Mouse (Mus musculus) heart, embryonic 11.5 days (tissue): ENCODE results near the gene Prss27. TPM values are rescaled to one million over a fixed set of nuclear protein-coding genes. Genes with fewer than 3 reads are reported as not detected.

Source experiments
- ATAC-seq: fragments of 200-750 bp; cut with Nextera tagmentation; replicated peaks from 2 replicates; pipeline ENCODE4 v1.8.0; 2017; ENCODE audit warnings: moderate library complexity; ENCODE audit not compliant: insufficient number of reproducible peaks, low FRiP score, low TSS enrichment
- H3K27ac ChIP-seq: fragments of 300-500 bp; sonication (generic); 2 replicates; pipeline ENCODE4 v1.5.1; 2014; ENCODE audit warnings: mild to moderate bottlenecking, low read depth, low read length
- H3K27me3 ChIP-seq: fragments of 300-500 bp; sonication (generic); 2 replicates; pipeline ENCODE4 v1.6.1; 2014; ENCODE audit warnings: mild to moderate bottlenecking, low read length, mixed read lengths; ENCODE audit not compliant: control insufficient read depth, insufficient read depth
- H3K36me3 ChIP-seq: fragments of 300-500 bp; sonication (generic); 2 replicates; pipeline ENCODE4 v1.6.1; 2014; ENCODE audit warnings: mild to moderate bottlenecking, low read length, moderate library complexity, mixed read lengths; ENCODE audit not compliant: control insufficient read depth, insufficient read depth
- H3K4me1 ChIP-seq: fragments of 300-500 bp; sonication (generic); 2 replicates; pipeline ENCODE4 v1.6.1; 2014; ENCODE audit warnings: low read length; ENCODE audit not compliant: control insufficient read depth, insufficient read depth
- H3K4me2 ChIP-seq: fragments of 300-500 bp; sonication (generic); 2 replicates; pipeline ENCODE4 v1.6.1; 2014; ENCODE audit warnings: mild to moderate bottlenecking, moderate library complexity
- H3K4me3 ChIP-seq: fragments of 300-500 bp; sonication (generic); 2 replicates; pipeline ENCODE4 v1.5.1; 2014; ENCODE audit warnings: low read depth, low read length
- H3K9ac ChIP-seq: fragments of 300-500 bp; sonication (generic); 2 replicates; pipeline ENCODE4 v1.6.1; 2014; ENCODE audit warnings: mild to moderate bottlenecking, low read depth, low read length, moderate library complexity
- H3K9me3 ChIP-seq: fragments of 300-500 bp; sonication (generic); replicated peaks from 2 replicates; pipeline ENCODE4 v1.6.1; 2016; ENCODE audit warnings: low read length; ENCODE audit not compliant: control insufficient read depth
- WGBS: fragments of 180-500 bp; shearing (Covaris S2); extraction: QIAGEN DNeasy Blood & Tissue Kit; methylation state at CpG from one replicate; pipeline ENCODE4 v1.1.7; 2014; ENCODE audit not compliant: insufficient replicate concordance; 5-methylcytosine and 5-hydroxymethylcytosine counted together
- polyA plus RNA-seq: library from polyadenylated mRNA; unstranded; fragments of >200 nt; fragmentation: Nextera tagmentation; extraction: Ambion mirVana; gene quantifications from 2 replicates; pipeline ENCODE4 v1.2.1, GENCODE M21; 2014

Gene Prss27
- 0.17 and 0.37 TPM in 2 replicates for polyA plus RNA-seq

GRCm38 (mm10) chr17:24037844-24038243 is at the start of gene Prss27:
Prss27 (plus strand) TSS chr17:24038144.
- no peak within 1 kb of the TSS for H3K9ac ChIP-seq
- WGBS, result 63% methylated on average over 4 of the region's 4 CpGs
- H3K27me3 ChIP-seq, result no peaks in the 10 kb centered on the region
- no peak within 1 kb of the TSS for H3K4me2 ChIP-seq
- no peak within 1 kb of the TSS for H3K4me3 ChIP-seq
- no peaks in the 10 kb centered on the region for H3K36me3 ChIP-seq
- no peak within 1 kb of the TSS for H3K27ac ChIP-seq
- ATAC-seq, result no peak
- no peaks in the 10 kb centered on the region for H3K4me1 ChIP-seq
- H3K9me3 ChIP-seq, result no peaks in the 10 kb centered on the region

DNA sequence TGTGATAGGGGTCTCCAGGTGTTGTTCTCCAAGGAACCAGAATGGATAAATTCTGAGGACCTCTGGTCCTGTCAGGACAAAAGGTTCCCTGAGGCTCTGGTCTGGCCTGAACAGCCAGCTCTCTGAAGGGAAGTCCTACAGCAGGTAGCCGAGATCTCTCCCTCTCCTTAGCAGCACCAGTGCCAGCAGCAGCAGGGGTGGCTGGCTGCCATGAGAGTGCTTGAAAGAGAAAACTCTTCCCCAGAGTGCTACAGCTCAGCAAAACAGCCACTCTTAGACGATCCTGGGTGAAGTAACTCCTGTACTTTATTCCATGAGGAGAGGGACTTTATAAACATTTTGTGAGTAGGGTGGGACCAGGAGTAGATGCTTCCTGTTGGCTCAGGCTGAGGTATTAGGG is 48.1 kb upstream of the Prss27 start:
- no peak for ATAC-seq
- Histone ChIP-seq H3K27ac (no peak overlapping the region), H3K4me3 (no peak overlapping the region), H3K9ac (no peak overlapping the region), H3K4me2 (no peak overlapping the region), H3K27me3 (no peaks in the 10 kb centered on the region; the same call in none of the 2 replicates), H3K9me3 (no peaks in the 10 kb centered on the region), H3K4me1 (no peaks in the 10 kb centered on the region), H3K36me3 (no peaks in the 10 kb centered on the region)
- WGBS, result 43% methylated on average over 2 of the region's 2 CpGs

GRCm38 (mm10) chr17:23992789-23993553 is 45.0 kb upstream of the Prss27 start:
- Histone ChIP-seq H3K36me3 (no peaks in the 10 kb centered on the region), H3K9me3 (no peaks in the 10 kb centered on the region), H3K27ac (no peak overlapping the region), H3K4me3 (no peak overlapping the region; the same call in 1 of the 2 replicates), H3K4me2 (peak overlapping the region; percentile 57), H3K9ac (0 out of 2 replicates have a peak overlapping the region, but pooled peaks have one; percentile 54), H3K4me1 (no peaks in the 10 kb centered on the region), H3K27me3 (peaks cover 11% of the 10 kb centered on the region)
- ATAC-seq, result no peak; the same call in 1 of the 2 replicates
- WGBS, result 61% methylated on average over 9 of the region's 9 CpGs

DNA sequence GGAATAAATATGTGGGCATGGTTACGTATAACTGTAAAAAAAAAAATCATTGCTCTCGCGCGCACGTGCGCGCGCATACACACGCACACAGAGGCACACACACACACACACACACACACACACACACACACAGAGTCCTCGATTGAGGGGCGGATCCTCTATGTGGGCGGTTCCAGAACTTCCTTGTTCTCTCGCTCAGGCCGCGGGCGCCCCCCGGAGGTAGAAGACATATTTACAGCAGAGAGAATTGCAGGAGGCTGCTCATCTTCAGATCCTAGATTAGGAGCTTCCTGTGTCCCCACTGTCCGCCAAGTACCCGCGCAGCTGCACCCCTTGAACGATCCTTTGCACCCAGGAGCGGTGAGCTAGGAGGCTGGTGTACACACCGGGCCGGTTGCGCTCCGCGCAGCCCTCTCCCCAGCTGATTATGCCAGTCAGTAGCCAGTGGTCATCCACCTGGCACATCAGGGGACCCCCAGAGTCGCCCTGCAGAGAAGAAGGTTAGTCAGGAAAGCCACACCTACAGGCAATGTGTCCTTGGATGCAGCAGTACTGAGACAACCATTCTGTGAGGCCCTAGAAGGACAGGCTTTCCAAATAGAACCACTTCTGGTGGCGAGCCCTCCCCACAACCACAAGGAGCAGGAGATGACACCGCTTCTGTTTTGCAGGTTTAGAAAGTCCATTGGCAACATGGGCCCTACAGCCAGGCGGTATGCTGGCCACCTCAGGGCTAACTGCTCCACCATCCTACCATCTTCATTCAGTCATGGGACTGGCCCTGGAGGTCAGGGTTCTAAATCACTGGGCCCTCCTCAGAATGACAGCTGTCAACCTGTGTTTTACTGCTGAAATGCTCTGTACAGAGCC is 44.1 kb upstream of the Prss27 start:
- Histone ChIP-seq H3K4me2 (peak overlapping the region; percentile 57), H3K27me3 (peaks cover 11% of the 10 kb centered on the region), H3K4me1 (no peaks in the 10 kb centered on the region), H3K27ac (no peak overlapping the region), H3K9me3 (no peaks in the 10 kb centered on the region), H3K36me3 (no peaks in the 10 kb centered on the region), H3K4me3 (no peak overlapping the region; the same call in 1 of the 2 replicates), H3K9ac (peak overlapping the region; percentile 24; the same call in 1 of the 2 replicates)
- 10% methylated on average over 31 of the region's 31 CpGs for WGBS
- peak; percentile 61 for ATAC-seq

- Histone ChIP-seq H3K9ac (no peak overlapping the region), H3K9me3 (no peaks in the 10 kb centered on the region), H3K4me1 (no peaks in the 10 kb centered on the region), H3K27ac (no peak overlapping the region), H3K27me3 (peaks cover 11% of the 10 kb centered on the region), H3K36me3 (no peaks in the 10 kb centered on the region), H3K4me3 (no peak overlapping the region), H3K4me2 (no peak overlapping the region)
- ATAC-seq, result no peak
- WGBS, result 64% methylated on average over 7 of the region's 7 CpGs
Observed at GRCm38 (mm10) chr17:23994667-23995066, 43.3 kb upstream of the Prss27 start.

GRCm38 (mm10) chr17:23995421-23995820 is 42.5 kb upstream of the Prss27 start:
- H3K4me1 ChIP-seq, result no peaks in the 10 kb centered on the region
- H3K9me3 ChIP-seq, result no peaks in the 10 kb centered on the region
- no peaks in the 10 kb centered on the region for H3K36me3 ChIP-seq
- 37% methylated on average over 1 of the region's 1 CpGs for WGBS
- H3K27ac ChIP-seq, result no peak overlapping the region
- H3K4me3 ChIP-seq, result no peak overlapping the region
- no peak for ATAC-seq
- no peak overlapping the region for H3K9ac ChIP-seq
- peaks cover 11% of the 10 kb centered on the region for H3K27me3 ChIP-seq
- no peak overlapping the region for H3K4me2 ChIP-seq

- Histone ChIP-seq H3K36me3 (no peaks in the 10 kb centered on the region), H3K9me3 (no peaks in the 10 kb centered on the region), H3K4me2 (no peak within 1 kb of the TSS), H3K4me3 (no peak within 1 kb of the TSS), H3K4me1 (no peaks in the 10 kb centered on the region), H3K9ac (no peak within 1 kb of the TSS), H3K27me3 (peaks cover 11% of the 10 kb centered on the region), H3K27ac (no peak within 1 kb of the TSS)
- no peak for ATAC-seq
- WGBS, result 56% methylated on average over 2 of the region's 2 CpGs
Observed at GRCm38 (mm10) chr17:23997901-23998300, 40.0 kb upstream of the Prss27 start, which contains the start of gene Prss22. Prss22 (minus strand) TSS chr17:23998100.

DNA sequence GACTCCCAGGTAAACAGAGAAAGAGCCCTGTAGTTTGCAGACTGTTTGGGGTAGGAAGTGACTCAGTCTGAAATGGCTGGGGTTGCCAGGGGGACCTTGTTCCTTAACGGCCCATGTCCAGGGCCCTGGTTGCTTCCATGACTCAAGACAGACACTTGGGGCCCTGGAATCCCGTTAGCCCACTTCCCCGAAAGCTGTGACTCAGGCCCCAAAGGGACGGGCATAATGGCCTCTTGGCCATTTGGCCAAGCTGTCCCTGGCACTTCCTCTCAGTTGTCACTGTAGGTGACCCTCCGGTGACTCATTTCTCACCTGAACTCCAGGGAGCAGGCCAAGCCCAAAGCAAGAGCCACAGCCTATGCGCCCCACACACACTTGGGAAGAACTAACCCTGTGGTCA is 39.6 kb upstream of the Prss27 start:
- no peaks in the 10 kb centered on the region for H3K9me3 ChIP-seq
- no peak overlapping the region for H3K4me2 ChIP-seq
- H3K27ac ChIP-seq, result no peak overlapping the region
- H3K36me3 ChIP-seq, result no peaks in the 10 kb centered on the region
- H3K4me1 ChIP-seq, result no peaks in the 10 kb centered on the region
- H3K9ac ChIP-seq, result no peak overlapping the region
- H3K27me3 ChIP-seq, result peaks cover 11% of the 10 kb centered on the region
- H3K4me3 ChIP-seq, result no peak overlapping the region
- no peak for ATAC-seq
- 55% methylated on average over 6 of the region's 6 CpGs for WGBS
